Mouse (Mus musculus) heart, embryonic 13.5 days (tissue): ENCODE measurements around the gene Pafah1b1. TPM values are rescaled to one million over a fixed set of nuclear protein-coding genes. Genes with fewer than 3 reads are reported as not detected.

Experiments used
- ATAC-seq: fragments of 200-750 bp; cut with Nextera tagmentation; 2 replicates; pipeline ENCODE4 v1.8.0; 2017; ENCODE audit warnings: moderate TSS enrichment; ENCODE audit not compliant: insufficient number of reproducible peaks, low FRiP score, low TSS enrichment; ENCODE audit errors: extremely low read depth
- H3K27ac ChIP-seq: fragments of 300-500 bp; sonication (generic); replicated peaks from 2 replicates; pipeline ENCODE4 v1.5.1; 2015; ENCODE audit warnings: moderate library complexity, mild to moderate bottlenecking, inconsistent platforms
- H3K27me3 ChIP-seq: fragments of 300-500 bp; sonication (generic); replicated peaks from 2 replicates; pipeline ENCODE4 v1.6.1; 2015; ENCODE audit warnings: mild to moderate bottlenecking, inconsistent platforms
- H3K36me3 ChIP-seq: fragments of 300-500 bp; sonication (generic); 2 replicates; pipeline ENCODE4 v1.6.1; 2015; ENCODE audit warnings: mild to moderate bottlenecking, inconsistent platforms
- H3K4me1 ChIP-seq: fragments of 300-500 bp; sonication (generic); 2 replicates; pipeline ENCODE4 v1.6.1; 2015; ENCODE audit warnings: inconsistent platforms
- H3K4me2 ChIP-seq: fragments of 300-500 bp; sonication (generic); 2 replicates; pipeline ENCODE4 v1.6.1; 2015; ENCODE audit warnings: inconsistent platforms, mild to moderate bottlenecking, moderate library complexity
- H3K4me3 ChIP-seq: fragments of 300-500 bp; sonication (generic); 2 replicates; pipeline ENCODE4 v1.5.1; 2015; ENCODE audit warnings: moderate library complexity, mild to moderate bottlenecking, inconsistent platforms
- H3K9ac ChIP-seq: fragments of 300-500 bp; sonication (generic); 2 replicates; pipeline ENCODE4 v1.6.1; 2015; ENCODE audit warnings: inconsistent platforms, mild to moderate bottlenecking, moderate library complexity
- H3K9me3 ChIP-seq: fragments of 300-500 bp; sonication (generic); 2 replicates; pipeline ENCODE4 v1.6.1; 2016; ENCODE audit warnings: inconsistent platforms
- WGBS: fragments of 180-500 bp; shearing (Covaris S2); methylation state at CpG from one replicate; pipeline ENCODE4 v1.1.7; 2015; ENCODE audit warnings: mixed read lengths; 5-methylcytosine and 5-hydroxymethylcytosine counted together
- polyA plus RNA-seq: library from polyadenylated mRNA; unstranded; fragments of >200 nt; fragmentation: Nextera tagmentation; extraction: Ambion mirVana; gene quantifications from 2 replicates; pipeline ENCODE4 v1.2.1, GENCODE M21; 2015

Pafah1b1 gene
- polyA plus RNA-seq, 1 experiment from 2014 or later: 34.6 TPM

- Histone ChIP-seq H3K4me2 (no peak overlapping the region), H3K27ac (no peak overlapping the region), H3K9me3 (no peaks in the 10 kb centered on the region), H3K27me3 (no peaks in the 10 kb centered on the region), H3K36me3 (peaks cover 80% of the 10 kb centered on the region), H3K9ac (no peak overlapping the region), H3K4me1 (no peaks in the 10 kb centered on the region), H3K4me3 (no peak overlapping the region)
- ATAC-seq: no peak
Observed at GRCm38 (mm10) chr11:74670151-74670550, 54.3 kb downstream of the Pafah1b1 start.

- no peak overlapping the region for H3K9ac ChIP-seq
- H3K9me3 ChIP-seq: no peaks in the 10 kb centered on the region
- H3K4me2 ChIP-seq: no peak overlapping the region
- H3K27ac ChIP-seq: no peak overlapping the region
- peaks cover 80% of the 10 kb centered on the region for H3K36me3 ChIP-seq
- H3K27me3 ChIP-seq: no peaks in the 10 kb centered on the region
- no peak overlapping the region for H3K4me3 ChIP-seq
- no peak for ATAC-seq
- 81% methylated on average over 2 of the region's 2 CpGs for WGBS
- no peaks in the 10 kb centered on the region for H3K4me1 ChIP-seq
Observed at GRCm38 (mm10) chr11:74668971-74669370, 55.5 kb downstream of the Pafah1b1 start.

- H3K9me3 ChIP-seq: no peaks in the 10 kb centered on the region
- ATAC-seq: no peak
- no peak overlapping the region for H3K4me2 ChIP-seq
- H3K27ac ChIP-seq: no peak overlapping the region
- peaks cover 80% of the 10 kb centered on the region for H3K36me3 ChIP-seq
- H3K9ac ChIP-seq: no peak overlapping the region
- no peaks in the 10 kb centered on the region for H3K4me1 ChIP-seq
- H3K4me3 ChIP-seq: no peak overlapping the region
- 81% methylated on average over 5 of the region's 5 CpGs for WGBS
- no peaks in the 10 kb centered on the region for H3K27me3 ChIP-seq
Observed at GRCm38 (mm10) chr11:74668466-74668865, 56.0 kb downstream of the Pafah1b1 start.

- no peaks in the 10 kb centered on the region for H3K9me3 ChIP-seq
- H3K27ac ChIP-seq: no peak overlapping the region
- H3K4me1 ChIP-seq: no peaks in the 10 kb centered on the region
- H3K36me3 ChIP-seq: peaks cover 82% of the 10 kb centered on the region
- ATAC-seq: no peak
- no peak overlapping the region for H3K4me2 ChIP-seq
- H3K9ac ChIP-seq: no peak overlapping the region
- no peak overlapping the region for H3K4me3 ChIP-seq
- no peaks in the 10 kb centered on the region for H3K27me3 ChIP-seq
- WGBS: 92% methylated on average over 13 of the region's 13 CpGs
Observed at GRCm38 (mm10) chr11:74667582-74668010, 56.9 kb downstream of the Pafah1b1 start.

- ATAC-seq: no peak
- WGBS: 94% methylated on average over 14 of the region's 14 CpGs
Observed at GRCm38 (mm10) chr11:74666776-74667581, 57.5 kb downstream of the Pafah1b1 start.

GRCm38 (mm10) chr11:74666284-74666652, 58.2 kb downstream of the Pafah1b1 start:
- no peak overlapping the region for H3K9ac ChIP-seq
- no peaks in the 10 kb centered on the region for H3K27me3 ChIP-seq
- no peaks in the 10 kb centered on the region for H3K4me1 ChIP-seq
- no peaks in the 10 kb centered on the region for H3K9me3 ChIP-seq
- H3K4me3 ChIP-seq: no peak overlapping the region
- H3K4me2 ChIP-seq: no peak overlapping the region
- ATAC-seq: no peak
- H3K36me3 ChIP-seq: peaks cover 96% of the 10 kb centered on the region
- 90% methylated on average over 5 of the region's 5 CpGs for WGBS
- no peak overlapping the region for H3K27ac ChIP-seq

More at GRCm38 (mm10) chr11:74666776-74667581, 57.5 kb downstream of the Pafah1b1 start:
- H3K4me3 ChIP-seq: no peak overlapping the region
- no peak overlapping the region for H3K9ac ChIP-seq
- no peaks in the 10 kb centered on the region for H3K4me1 ChIP-seq
- H3K27ac ChIP-seq: no peak overlapping the region
- H3K9me3 ChIP-seq: no peaks in the 10 kb centered on the region
- no peak overlapping the region for H3K4me2 ChIP-seq
- no peaks in the 10 kb centered on the region for H3K27me3 ChIP-seq
- H3K36me3 ChIP-seq: peaks cover 89% of the 10 kb centered on the region

GRCm38 (mm10) chr11:74665631-74666283, 58.7 kb downstream of the Pafah1b1 start:
- Histone ChIP-seq H3K4me3 (no peak overlapping the region), H3K9me3 (no peaks in the 10 kb centered on the region), H3K27me3 (no peaks in the 10 kb centered on the region), H3K4me1 (no peaks in the 10 kb centered on the region), H3K9ac (no peak overlapping the region), H3K27ac (no peak overlapping the region), H3K4me2 (no peak overlapping the region), H3K36me3 (peaks cover 100% of the 10 kb centered on the region)
- ATAC-seq: no peak
- 90% methylated on average over 17 of the region's 17 CpGs for WGBS

GRCm38 (mm10) chr11:74664906-74665305, 59.6 kb downstream of the Pafah1b1 start:
- Histone ChIP-seq H3K36me3 (peaks cover 100% of the 10 kb centered on the region), H3K4me1 (no peaks in the 10 kb centered on the region), H3K9ac (no peak overlapping the region), H3K27ac (no peak overlapping the region), H3K27me3 (no peaks in the 10 kb centered on the region), H3K4me3 (no peak overlapping the region), H3K4me2 (no peak overlapping the region), H3K9me3 (no peaks in the 10 kb centered on the region)
- 90% methylated on average over 8 of the region's 8 CpGs for WGBS
- ATAC-seq: no peak

GRCm38 (mm10) chr11:74664279-74664678, 60.2 kb downstream of the Pafah1b1 start:
- Histone ChIP-seq H3K4me1 (no peaks in the 10 kb centered on the region), H3K36me3 (peaks cover 100% of the 10 kb centered on the region), H3K4me3 (no peak overlapping the region), H3K9me3 (no peaks in the 10 kb centered on the region), H3K9ac (no peak overlapping the region), H3K4me2 (no peak overlapping the region), H3K27me3 (no peaks in the 10 kb centered on the region), H3K27ac (no peak overlapping the region)
- 84% methylated on average over 3 of the region's 3 CpGs for WGBS
- ATAC-seq: no peak

GRCm38 (mm10) chr11:74662221-74662620, 62.2 kb downstream of the Pafah1b1 start:
- Histone ChIP-seq H3K9ac (no peak overlapping the region), H3K4me1 (no peaks in the 10 kb centered on the region), H3K27me3 (no peaks in the 10 kb centered on the region), H3K9me3 (0 out of 2 replicates have a peak, but pooled peaks cover 3% of the 10 kb centered on the region), H3K4me3 (no peak overlapping the region), H3K4me2 (no peak overlapping the region), H3K36me3 (peaks cover 100% of the 10 kb centered on the region), H3K27ac (no peak overlapping the region)
- ATAC-seq: no peak
- 80% methylated on average over 6 of the region's 6 CpGs for WGBS

- no peak overlapping the region for H3K4me3 ChIP-seq
- H3K9me3 ChIP-seq: 0 out of 2 replicates have a peak, but pooled peaks cover 3% of the 10 kb centered on the region
- 87% methylated on average over 19 of the region's 19 CpGs for WGBS
- ATAC-seq: no peak
- no peak overlapping the region for H3K9ac ChIP-seq
- no peak overlapping the region for H3K27ac ChIP-seq
- peaks cover 100% of the 10 kb centered on the region for H3K36me3 ChIP-seq
- no peaks in the 10 kb centered on the region for H3K27me3 ChIP-seq
- no peaks in the 10 kb centered on the region for H3K4me1 ChIP-seq
- no peak overlapping the region for H3K4me2 ChIP-seq
Observed at GRCm38 (mm10) chr11:74661641-74662040, 62.8 kb downstream of the Pafah1b1 start.
